Mouse (Mus musculus): ENCODE results near the gene Ap4b1.

- TF ChIP-seq CTCF (IDR thresholded peaks at IDR 0.05; ENCODE audit: low read depth) (no peak), EP300 (IDR thresholded peaks at IDR 0.05; ENCODE audit: low read depth) (no peak)
Observed at GRCm38 (mm10) chr3:103802861-103803260, 6.5 kb upstream of the Ap4b1 start.

All from liver, embryonic 14.5 days (tissue).